ENCODE assay signal across 10 mouse cellular contexts in genomic region chr9:99563714-99564113, GRCm38 (mm10). TPM values are rescaled to one million over a fixed set of nuclear protein-coding genes. Genes with fewer than 3 reads are reported as not detected.
DNase-seq lines count a peak whose midpoint lies in the region; ATAC-seq lines count a peak whose summit lies in the region.
"Had no signal": no experiment of that assay in that cellular context is flagged by ENCODE, and none has a peak within 500 bp of the region (broad histone marks: within the 10 kb centered on the region; RNA-seq: fewer than 3 reads in every experiment).

No protein-coding gene starts in this region.

- H3K4me1 ChIP-seq in heart, embryonic 12.5 days (replicated peaks), result peaks cover 18% of the 10 kb centered on the region
- H3K4me1 ChIP-seq in megakaryocyte, embryonic 14.5 days, result peaks cover 50% of the 10 kb centered on the region
- peaks cover 7% of the 10 kb centered on the region for H3K4me1 ChIP-seq in forebrain, embryonic 14.5 days (ENCODE audit: control insufficient read depth, insufficient read depth, low read length)

- DNase-seq in heart, adult 18-20 months, result peak; percentile 58 to 72
- DNase-seq in CD8-positive naive resting alpha-beta T cell, adult 2 months (ENCODE audit: low read depth in 2 of 2, low spot score in 2 of 2), result peak; percentile 35 to 52
- peak; percentile 82 for DNase-seq in embryo, embryonic 10 days (ENCODE audit: low spot score)
- peak; percentile 53 to 74 for DNase-seq in kidney, adult 8-10 months
- peak; percentile 37 for DNase-seq in testis, postnatal 14 days (ENCODE audit: low spot score)
- no peak for DNase-seq in forebrain, embryonic 14.5 days (ENCODE audit: low spot score)

- 19% methylated on average over 11 of the region's 11 CpGs for WGBS in heart, embryonic 12.5 days
- 29% methylated on average over 11 of the region's 11 CpGs for WGBS in forebrain, embryonic 14.5 days

- no peak overlapping the region for H3K4me2 ChIP-seq in heart, embryonic 12.5 days
- no peak overlapping the region for H3K4me2 ChIP-seq in forebrain, embryonic 14.5 days (ENCODE audit: low read length)
- H3K4me2 ChIP-seq: stomach, embryonic 15.5 days had no signal

- no peaks in the 10 kb centered on the region for H3K36me3 ChIP-seq in heart, embryonic 12.5 days
- no peaks in the 10 kb centered on the region for H3K36me3 ChIP-seq in megakaryocyte, embryonic 14.5 days (replicated peaks; ENCODE audit: low read length)
- H3K36me3 ChIP-seq in forebrain, embryonic 14.5 days (ENCODE audit: control insufficient read depth, insufficient read depth, low read length), result no peaks in the 10 kb centered on the region
- H3K36me3 ChIP-seq: stomach, embryonic 15.5 days had no signal

- no peaks in the 10 kb centered on the region for H3K27me3 ChIP-seq in heart, embryonic 12.5 days (replicated peaks)
- H3K27me3 ChIP-seq in megakaryocyte, embryonic 14.5 days (replicated peaks), result no peaks in the 10 kb centered on the region
- no peaks in the 10 kb centered on the region for H3K27me3 ChIP-seq in forebrain, embryonic 14.5 days (replicated peaks; ENCODE audit: control insufficient read depth, insufficient read depth, low read length)
- H3K27me3 ChIP-seq: stomach, embryonic 15.5 days had no signal

- no peak for ATAC-seq in heart, embryonic 12.5 days (ENCODE audit: insufficient number of reproducible peaks, low FRiP score)
- no peak for ATAC-seq in forebrain, embryonic 14.5 days

- H3K9ac ChIP-seq in heart, embryonic 12.5 days, result no peak overlapping the region
- H3K9ac ChIP-seq in forebrain, embryonic 14.5 days (ENCODE audit: low read length), result no peak overlapping the region
- H3K9ac ChIP-seq: stomach, embryonic 15.5 days had no signal

- H3K9me3 ChIP-seq in heart, embryonic 12.5 days (replicated peaks), result no peaks in the 10 kb centered on the region
- no peaks in the 10 kb centered on the region for H3K9me3 ChIP-seq in megakaryocyte, embryonic 14.5 days
- no peaks in the 10 kb centered on the region for H3K9me3 ChIP-seq in forebrain, embryonic 14.5 days (replicated peaks; ENCODE audit: control insufficient read depth, low read length)
- H3K9me3 ChIP-seq: stomach, embryonic 15.5 days had no signal

- no peak overlapping the region for H3K4me3 ChIP-seq in heart, embryonic 12.5 days
- peak overlapping the region; percentile 57 for H3K4me3 ChIP-seq in megakaryocyte, embryonic 14.5 days (replicated peaks)
- H3K4me3 ChIP-seq in forebrain, embryonic 14.5 days (ENCODE audit: low read depth, low read length), result no peak overlapping the region
- H3K4me3 ChIP-seq: stomach, embryonic 15.5 days had no signal

- no peak overlapping the region for H3K27ac ChIP-seq in heart, embryonic 12.5 days (ENCODE audit: poor library complexity, severe bottlenecking)
- H3K27ac ChIP-seq in forebrain, embryonic 14.5 days (ENCODE audit: low read depth, low read length), result no peak overlapping the region
- H3K27ac ChIP-seq: stomach, embryonic 15.5 days had no signal

RNA-seq across cellular contexts. Expression of gene Armc8, which starts 5.0 kb away (rescaled TPM):
- 10 to 100 TPM; 16.8 to 17.3 TPM for total RNA-seq in heart, adult 18-20 months (2021)
- 21.5 and 23.3 TPM in 2 replicates for polyA plus RNA-seq in heart, embryonic 12.5 days (2016; fragmentation: Nextera tagmentation; extraction: Ambion mirVana)
- 1.1 TPM in 1 of 2 replicates, not detected in the other for polyA plus RNA-seq in megakaryocyte, embryonic 14.5 days (2012; ENCODE audit: insufficient read depth, low replicate concordance)
- polyA plus RNA-seq in forebrain, embryonic 14.5 days (2014; fragmentation: Nextera tagmentation; extraction: Ambion mirVana), result 60.6 and 68.7 TPM in 2 replicates

RNA-seq across cellular contexts. Expression of gene Dbr1, which starts 11.9 kb away (rescaled TPM):
- 1 to 10 TPM; 5.6 to 6.9 TPM for total RNA-seq in heart, adult 18-20 months (2021)
- 18.4 and 20.4 TPM in 2 replicates for polyA plus RNA-seq in heart, embryonic 12.5 days (2016; fragmentation: Nextera tagmentation; extraction: Ambion mirVana)
- polyA plus RNA-seq in megakaryocyte, embryonic 14.5 days (2012; ENCODE audit: insufficient read depth, low replicate concordance), result 12.1 and 13.5 TPM in 2 replicates
- 22.0 and 23.5 TPM in 2 replicates for polyA plus RNA-seq in forebrain, embryonic 14.5 days (2014; fragmentation: Nextera tagmentation; extraction: Ambion mirVana)

RNA-seq across cellular contexts. Expression of gene A4gnt, which starts 48.6 kb away (rescaled TPM):
- total RNA-seq in heart, adult 18-20 months (2021), result not detected
- polyA plus RNA-seq in heart, embryonic 12.5 days (2016; fragmentation: Nextera tagmentation; extraction: Ambion mirVana), result not detected in 2 replicates
- not detected in 2 replicates for polyA plus RNA-seq in megakaryocyte, embryonic 14.5 days (2012; ENCODE audit: insufficient read depth, low replicate concordance)
- not detected in 2 replicates for polyA plus RNA-seq in forebrain, embryonic 14.5 days (2014; fragmentation: Nextera tagmentation; extraction: Ambion mirVana)
- total RNA-seq: layer of hippocampus, adult 18-20 months had no signal

Comparison
In these comparisons a context has a peak if more than half of its experiments do, and no peak if none do; other contexts are left out.
1. RNA of gene Armc8, which starts 5.0 kb away (polyA plus RNA-seq): 60.6 to 68.7 TPM in forebrain, embryonic 14.5 days and 21.5 to 23.3 TPM in heart, embryonic 12.5 days; 1.1 TPM in megakaryocyte, embryonic 14.5 days; every median in the first group is over 10 times any median in the second.